Mouse (Mus musculus) lung, postnatal 36 days (tissue): ENCODE measurements around the gene Sox1.

Experiments
- DNase-seq: peaks from one replicate; pipeline ENCODE4 v3.0.0; 2022; ENCODE audit warnings: mixed read lengths

The Sox1 gene

DNA sequence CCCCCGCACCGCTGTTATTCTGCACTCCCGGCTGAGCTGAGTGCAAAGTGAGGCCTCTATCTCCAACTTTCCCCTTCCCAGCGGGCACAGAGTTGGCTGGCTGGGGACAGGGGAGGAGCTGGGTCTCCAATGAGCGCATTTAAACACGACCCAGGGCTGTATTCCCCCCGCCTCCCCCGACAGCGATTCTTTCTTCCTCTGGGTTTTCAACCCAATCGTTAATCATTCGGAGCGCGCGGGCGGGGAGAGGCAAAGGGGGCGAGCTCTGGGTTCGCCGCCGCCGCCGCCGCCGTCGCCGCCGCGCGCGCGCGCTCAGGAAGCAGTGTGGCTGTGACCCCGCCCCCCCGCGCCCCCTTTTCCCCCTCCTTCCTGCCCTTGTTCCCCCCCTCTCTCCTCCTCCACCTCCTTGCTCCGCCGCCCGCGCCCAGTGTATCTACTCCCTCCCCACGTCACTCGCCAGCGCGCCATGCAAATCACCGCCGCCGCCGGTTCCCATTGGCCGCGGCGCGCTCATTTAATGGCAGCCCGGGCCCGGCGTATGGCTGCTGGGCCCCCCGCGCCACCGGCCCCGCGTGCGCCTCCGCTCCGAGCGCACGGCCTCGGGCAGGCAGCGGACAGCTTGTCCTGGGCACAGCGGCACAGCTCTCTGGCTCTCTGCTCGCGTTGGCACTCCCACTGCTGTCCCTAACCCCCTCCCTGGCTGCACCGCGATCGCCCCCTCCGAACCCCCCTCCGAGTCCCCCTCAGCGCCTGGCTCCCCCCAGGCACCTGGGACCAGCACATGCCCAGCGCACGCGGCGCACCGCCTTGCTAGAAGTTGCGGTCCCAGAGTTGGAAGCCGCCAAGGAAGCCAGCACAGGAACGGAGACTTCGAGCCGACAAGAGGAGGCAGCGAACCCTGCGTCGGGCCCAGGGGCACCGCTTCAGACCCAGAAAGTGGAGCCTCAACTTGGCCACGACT is at the start of gene Sox1:
TSS of gene Sox1 (plus strand) at position 225 of the 961 bp plus-strand sequence.
- DNase-seq: no peak

DNA sequence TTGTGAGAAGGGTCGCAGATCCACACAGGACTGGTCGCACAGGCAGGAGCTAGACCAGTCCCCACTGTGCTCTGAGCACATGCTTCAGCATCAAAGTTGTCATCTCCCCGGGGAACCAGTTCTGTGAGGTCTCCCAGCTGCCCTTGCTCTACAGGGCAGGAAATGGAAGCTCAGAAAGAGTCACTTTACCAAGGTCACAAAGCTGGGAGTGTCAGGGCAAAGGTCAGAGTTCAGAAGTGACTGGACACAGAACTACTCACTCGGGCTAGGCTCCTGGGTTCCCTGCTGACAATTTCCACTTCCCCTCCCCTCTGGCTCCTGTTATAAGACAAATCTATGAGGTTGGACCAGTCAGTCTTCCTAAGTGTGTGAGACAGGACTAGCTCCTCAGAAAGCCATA is 49.2 kb upstream of the Sox1 start:
- DNase-seq: no peak

DNA sequence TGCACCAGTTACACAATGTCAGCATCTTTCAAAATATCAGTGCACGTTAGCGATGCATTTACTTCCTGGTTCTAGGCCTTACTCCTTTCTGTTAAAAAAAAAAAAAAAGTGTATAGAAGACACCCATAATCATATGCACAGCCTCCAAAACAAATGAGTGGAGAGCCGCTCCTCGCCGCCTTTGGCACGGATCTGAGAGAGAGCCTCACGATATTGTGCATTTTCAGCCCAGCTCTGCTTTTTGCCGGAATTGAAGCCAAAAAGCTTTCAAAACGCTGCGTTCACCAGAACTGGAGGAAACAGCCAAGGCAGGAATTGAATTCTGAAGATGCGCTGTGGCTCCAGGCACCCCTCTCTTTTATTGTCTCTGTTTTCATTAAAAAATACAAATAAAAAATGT is 48.2 kb upstream of the Sox1 start:
- DNase-seq: no peak

DNA sequence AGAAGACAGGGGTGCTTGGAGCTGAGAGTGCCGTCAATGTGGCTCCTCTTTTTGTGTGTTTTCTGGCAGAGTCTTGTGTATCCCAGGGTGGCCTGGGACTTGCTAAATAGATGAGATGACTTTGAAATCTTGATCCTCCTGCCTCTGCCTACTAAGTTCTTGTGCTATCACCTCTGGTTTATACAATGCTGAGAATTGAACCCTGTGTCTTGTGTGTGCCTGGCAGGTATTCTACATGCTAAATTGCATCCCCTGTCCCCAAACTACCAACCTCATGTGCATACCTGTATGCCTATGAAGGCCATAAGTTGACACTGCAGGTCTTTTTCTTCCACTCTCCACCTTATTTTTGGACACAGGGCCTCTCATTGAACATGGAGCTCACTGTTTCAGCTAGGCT is 46.8 kb upstream of the Sox1 start:
- DNase-seq: no peak

DNA sequence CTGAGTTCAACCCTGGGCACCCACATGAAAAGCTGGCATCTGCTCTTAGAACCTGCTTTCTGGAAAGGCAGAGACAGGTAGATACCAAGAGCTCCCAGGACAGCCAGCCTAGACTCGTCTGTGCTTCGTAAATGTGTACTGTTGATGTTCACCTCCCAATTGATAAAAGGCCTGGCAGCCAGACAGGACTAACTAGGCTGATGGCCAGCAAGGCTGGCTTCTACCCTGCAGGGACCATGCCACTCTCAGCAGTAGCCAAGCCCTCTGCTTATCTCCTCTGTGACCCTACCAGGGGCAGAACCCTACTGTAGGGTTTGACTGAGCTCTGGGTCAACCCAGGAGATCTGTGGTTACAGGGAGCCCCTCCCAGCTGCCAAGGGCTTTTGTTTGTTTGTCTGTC is 45.5 kb upstream of the Sox1 start:
- no peak for DNase-seq

DNA sequence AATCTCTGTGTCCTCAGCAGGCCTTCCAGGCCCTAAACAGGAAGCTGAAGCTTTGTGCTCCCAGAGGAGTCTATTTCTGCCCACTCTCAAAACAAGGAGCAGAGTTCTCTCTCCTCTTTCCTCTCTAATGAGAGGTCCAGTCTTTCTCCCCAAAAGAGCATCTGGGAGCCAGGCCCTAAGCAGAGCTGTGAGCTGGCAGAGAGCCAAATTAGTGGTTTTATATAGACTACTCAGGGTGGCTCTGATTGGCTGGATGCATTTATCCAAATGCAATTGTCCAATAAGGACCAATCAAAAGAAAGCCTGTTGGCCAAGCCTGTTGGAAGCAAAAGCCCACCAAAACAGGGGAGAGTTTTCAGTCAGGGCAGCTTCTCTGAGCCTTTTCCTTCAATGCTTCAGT is 44.0 kb upstream of the Sox1 start:
- no peak for DNase-seq

DNA sequence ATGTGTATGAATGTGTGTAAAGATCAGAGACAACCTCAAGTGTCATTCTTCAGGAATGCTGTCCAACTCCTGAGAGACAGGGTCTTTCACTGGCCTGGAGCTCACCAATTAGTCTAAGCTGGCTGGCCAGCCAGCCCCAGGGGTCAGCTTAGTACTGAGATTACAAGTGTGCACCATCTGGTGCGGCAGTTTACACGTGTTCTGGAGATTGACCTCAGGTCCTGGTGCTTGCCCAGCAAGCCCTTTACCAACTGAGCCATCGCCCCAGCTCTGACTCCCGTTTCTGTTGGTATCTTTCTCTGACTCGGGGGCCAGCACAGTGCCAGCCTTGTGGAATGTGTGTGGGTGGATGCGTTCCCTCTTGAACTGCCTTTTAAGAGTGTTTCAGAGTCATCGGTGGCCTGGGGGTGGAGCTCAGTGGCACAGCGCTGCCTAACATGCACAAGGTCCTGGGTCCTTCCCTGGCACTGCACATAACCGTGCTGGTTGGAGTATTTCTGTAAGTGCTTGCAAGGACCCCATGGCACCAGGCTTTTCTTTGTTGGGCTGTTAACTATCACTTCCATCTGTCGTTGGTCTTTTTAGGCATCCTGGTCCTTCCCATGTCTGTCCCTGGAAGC is 40.6 kb upstream of the Sox1 start:
- DNase-seq: no peak

DNA sequence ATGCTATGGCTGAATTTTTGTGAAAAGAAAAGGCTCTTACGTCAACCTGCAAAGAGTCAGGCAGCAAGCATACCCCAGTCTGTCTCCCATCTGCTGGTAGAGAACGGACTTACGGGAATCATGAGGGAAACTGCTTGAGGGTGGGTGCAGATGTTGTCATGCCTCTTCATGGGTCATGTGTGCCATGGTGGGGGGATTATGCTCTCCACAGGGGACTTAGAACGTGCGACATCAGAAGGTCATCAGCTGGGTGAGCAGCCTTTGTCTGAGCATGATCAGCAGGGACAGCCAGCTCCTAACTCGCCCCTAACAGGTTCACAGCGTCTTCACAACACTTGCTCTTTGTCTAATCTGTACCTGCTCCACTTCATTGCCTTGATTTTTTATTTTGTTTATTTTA is 26.9 kb upstream of the Sox1 start:
- DNase-seq: no peak

DNA sequence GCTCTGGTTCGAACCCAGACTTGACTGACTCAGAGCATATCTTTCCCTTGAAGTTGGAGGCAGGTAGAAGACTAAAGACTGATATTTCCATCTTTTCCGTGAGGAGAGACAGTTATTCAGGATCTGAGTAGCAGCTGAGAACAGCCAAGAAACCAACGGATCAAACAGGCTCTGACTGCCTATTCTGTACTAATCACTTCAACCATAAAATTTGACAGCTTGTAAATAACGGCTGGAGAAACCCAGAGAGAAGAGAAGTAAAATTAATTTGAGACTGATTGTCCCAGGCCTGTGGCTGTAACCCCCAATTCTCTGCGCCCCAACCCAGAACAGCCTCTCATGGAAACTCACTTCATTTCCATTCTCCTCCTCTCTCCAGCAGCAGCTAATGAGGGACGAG is 26.2 kb upstream of the Sox1 start:
- DNase-seq: no peak

DNA sequence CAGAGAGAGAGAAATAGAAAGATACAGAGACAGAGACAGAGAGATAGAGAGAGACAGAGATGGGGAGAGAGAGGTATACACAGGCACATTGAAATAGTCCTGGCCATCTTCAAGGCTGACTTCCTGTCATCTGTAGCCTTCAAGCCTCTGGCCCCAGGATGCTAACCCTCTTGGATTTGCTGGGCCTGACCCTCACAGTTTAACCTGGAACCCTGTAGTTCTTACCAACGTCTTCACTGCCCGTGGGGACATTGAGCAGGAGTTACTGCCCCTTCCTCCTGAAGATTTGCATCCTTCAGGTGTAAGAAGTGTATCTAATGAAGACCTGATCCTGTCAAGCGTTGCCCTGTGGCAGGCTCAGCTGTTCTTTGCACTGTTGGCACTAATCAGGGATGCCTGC is 14.0 kb upstream of the Sox1 start:
- DNase-seq: no peak

DNA sequence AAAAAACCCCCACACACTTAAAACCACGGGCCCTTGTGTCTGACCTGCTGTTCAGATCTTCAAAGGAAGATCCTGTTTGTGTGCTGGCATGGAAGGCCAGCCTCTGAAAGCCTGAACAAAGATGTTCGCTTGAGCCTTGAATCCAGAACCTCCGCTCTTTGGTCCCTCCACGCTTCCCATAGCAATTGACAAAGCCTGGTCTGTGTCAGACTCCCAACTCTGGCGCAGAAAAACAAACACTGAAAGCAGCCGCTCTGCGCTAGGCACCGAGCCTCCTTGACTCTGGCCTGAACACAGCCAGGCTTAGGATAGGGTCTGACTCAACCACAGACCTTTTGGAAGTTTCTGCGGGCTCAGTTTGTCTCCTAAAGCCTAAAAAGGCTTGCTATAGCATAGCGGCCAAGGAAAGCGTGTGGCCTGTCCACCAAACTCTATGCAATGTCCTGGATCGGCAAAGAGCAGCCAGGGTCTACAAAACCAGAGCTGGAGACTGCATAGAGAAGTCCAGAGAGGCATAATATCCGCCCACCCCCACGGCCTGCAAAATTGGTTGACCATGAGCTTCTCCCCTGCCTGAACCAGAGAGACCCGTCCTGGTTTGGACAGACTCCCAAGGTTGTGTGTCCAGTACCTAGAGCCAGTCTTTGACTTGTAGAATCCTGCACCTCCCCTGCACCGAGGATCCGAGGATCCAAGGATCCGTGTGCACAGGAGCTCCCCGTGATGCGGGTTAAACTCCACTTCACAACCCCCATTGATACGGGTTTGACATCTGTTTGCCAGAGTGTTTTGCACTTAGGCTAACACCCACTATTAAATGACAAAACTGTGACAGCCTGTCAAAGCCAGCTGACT is 12.2 kb upstream of the Sox1 start:
- DNase-seq: no peak

DNA sequence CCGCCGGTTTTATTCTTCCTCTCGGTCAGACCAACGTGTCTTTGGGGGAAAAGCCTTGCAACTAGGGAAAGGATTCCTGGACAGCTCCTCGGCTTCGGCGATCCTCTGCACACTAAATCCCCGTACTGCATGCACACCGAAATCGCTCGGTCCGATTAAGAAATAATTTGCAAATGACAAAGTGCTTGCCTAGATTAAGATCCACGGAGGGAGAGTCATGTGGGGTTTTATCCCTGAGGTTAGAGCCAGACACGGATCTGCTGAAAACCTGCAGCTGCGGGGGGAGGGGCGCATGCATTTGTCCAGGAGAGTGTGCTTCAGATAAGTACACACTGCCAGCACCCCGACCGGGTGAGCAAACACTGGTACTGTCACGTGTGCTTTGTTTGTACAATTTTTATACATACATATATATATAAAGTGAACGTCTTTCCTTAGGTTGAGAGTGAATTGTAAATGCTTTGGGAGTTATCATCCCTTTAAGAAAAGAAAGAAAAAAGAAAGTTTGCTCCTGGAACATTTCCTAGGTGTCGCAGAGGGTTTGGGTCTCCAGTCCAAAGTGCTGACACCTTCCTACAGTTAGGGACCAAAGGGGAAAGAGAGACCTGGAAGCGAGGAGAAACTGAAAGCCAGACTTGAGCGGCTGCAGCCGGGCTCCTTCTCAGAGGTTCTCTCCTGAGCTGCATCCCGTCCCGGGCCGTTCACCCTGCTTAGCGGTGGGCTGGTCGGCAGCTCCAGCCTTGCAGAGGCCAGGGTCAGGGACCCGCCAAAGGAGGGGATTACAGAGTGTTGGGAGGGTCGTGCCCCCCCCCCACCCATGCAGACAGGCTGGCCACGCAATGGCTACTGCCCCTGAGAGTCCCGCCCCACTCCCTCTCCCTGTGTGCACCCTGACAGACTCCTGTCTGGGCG is 10.9 kb upstream of the Sox1 start:
- DNase-seq: peak; percentile 36

DNA sequence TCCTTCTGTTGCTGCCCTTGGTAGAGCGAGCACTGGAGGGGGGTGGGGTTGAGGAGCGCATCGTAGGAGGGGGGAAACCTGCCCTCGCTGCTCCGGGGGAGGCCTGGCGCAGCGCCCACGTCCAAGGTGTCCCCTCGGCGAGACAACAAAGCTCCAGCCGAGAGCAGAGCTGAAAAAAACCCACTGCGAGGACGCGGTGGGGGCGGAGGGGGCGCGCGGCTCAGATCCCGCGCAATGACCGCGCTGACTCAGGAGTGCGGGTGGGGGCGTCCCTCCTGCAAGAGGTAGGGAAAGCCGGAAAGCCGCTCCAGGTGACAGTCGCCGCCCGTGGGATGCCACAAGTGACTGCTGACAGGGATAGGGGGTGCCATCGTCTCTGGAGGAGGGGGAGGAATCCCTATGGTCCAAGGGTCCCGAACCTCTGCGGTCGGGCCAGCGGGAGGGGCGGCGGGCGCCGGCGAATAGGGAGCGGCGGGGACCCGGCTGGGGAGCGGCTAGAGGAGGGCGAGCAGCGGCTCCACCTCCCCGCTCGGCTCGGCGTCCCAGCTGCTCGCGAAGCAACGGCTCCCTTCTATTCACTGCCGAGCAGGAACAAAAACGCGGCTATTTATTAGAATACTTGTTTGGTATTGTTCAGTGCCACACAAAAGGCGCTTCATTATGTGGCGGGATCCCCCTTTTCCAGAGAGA is 10.0 kb upstream of the Sox1 start:
- DNase-seq: no peak

DNA sequence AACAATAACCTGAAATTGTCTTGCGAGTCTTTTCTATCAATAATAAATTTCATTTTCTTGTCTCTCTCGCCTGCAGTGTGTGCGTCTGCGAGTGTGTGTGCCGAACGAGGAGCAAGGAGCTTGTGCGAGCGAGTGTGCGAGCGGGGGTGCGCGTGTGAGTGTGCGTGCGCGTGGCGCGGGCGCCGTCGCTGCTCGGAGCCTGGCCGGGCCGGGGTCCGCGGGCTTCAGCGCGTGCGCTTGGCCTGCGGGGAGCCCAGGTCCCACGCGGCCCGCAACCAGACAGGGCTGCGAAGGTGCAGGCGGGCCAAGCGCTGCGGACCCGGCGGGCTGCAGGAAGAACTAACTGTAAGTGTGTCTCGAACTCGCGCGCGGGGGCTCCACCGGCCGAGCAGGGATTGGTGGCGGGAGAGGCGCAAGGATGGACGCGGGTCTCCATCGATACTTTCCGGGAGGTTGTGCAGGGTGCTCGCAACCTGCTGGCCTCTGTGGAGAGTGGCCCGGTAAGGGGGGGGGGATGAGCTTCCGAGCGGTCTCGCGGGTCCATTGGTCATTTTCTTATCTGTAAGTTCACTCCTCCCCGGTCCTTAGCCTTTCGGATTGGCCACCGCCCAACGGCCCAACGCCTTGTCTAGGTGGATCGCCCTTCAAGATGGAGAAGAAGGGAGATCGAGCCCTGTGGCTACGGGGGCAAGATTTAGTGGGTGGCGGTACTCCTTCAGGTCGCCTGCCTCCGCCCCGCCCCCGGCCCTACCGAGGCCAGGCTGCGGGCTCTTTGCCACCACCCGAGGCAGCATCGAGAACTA is 9.2 kb upstream of the Sox1 start:
- no peak for DNase-seq

DNA sequence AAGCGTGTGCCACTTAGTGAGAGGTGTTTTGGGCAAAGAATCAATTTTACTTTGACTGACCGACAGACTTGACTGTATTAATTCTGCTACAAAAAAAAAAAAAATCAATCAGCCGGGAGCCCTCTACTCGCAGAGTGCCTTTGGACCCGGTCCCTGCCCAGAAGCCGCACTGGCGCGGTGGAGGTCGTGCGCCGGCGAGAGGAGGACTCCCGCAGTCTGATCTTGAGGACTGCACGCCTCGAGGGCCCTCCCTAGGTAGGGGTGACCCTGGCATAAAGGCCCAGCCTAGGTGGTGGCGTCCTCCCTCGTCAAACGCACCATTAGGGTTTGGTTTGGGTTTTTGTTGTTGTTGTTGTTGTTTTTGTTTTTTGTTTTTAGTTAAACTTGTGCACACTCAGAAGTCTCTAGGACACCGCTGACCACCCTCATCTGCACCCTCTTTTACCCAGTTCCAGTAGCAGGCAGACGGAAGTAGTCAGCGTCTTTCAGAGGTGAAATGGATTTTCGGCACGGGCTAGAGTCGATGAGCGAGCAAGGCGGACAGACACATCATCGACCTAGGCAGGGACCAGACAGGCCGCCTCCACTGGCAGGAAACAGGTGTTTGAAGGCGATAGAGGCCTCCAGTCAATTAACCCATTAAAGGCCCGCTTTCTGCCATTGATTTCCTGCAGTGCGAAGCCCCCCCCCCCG is 8.4 kb upstream of the Sox1 start:
- no peak for DNase-seq

DNA sequence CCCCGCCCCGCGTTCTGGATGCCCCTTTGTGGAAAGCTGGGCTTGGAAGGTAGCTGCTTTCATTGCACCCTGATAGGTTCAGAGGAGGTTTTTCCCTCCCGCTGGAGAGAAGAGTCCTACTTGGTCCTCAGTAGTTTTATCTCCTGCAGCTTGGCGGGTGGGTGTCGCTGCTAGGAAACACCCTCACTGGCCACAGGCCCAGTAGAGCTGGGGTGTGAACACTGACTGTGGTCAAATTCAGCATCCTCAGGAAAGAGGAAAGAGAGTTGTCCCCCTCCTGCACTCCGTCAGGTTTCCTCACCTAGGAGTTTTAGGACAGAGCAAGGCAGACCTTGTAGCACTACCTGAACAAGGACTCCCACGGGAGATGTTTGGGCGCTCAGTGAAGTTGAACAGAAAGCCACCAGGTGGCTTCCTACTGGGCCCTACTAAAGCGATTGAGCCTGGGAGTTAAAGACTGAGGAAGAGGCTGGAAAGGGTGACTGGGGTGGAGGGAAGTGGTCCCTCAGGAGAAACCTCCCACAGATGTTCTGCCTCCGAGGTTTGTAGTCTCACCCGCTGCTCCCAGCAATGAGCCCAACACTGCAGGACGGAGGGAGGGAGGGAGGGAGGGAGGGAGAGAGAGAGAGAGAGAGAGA is 7.8 kb upstream of the Sox1 start:
- no peak for DNase-seq

DNA sequence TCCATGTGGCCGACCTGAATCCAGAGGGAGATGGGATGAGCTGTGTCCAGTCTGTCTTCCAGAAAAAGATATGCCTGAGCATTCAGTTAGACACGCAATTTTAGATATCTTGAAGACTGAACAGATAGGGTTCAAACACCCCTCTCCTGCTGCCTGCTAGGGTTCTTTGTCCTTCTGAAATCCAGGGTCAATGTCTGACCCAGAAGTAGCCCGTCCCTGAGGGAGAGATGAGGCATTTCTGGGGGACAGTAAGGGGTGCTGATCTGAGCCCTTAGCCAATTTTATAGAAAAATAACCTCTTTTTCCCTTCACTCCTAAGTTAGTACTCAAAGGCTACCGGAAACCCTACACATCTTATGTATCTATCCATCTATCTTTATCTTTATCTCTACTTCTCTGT is 7.2 kb upstream of the Sox1 start:
- no peak for DNase-seq

DNA sequence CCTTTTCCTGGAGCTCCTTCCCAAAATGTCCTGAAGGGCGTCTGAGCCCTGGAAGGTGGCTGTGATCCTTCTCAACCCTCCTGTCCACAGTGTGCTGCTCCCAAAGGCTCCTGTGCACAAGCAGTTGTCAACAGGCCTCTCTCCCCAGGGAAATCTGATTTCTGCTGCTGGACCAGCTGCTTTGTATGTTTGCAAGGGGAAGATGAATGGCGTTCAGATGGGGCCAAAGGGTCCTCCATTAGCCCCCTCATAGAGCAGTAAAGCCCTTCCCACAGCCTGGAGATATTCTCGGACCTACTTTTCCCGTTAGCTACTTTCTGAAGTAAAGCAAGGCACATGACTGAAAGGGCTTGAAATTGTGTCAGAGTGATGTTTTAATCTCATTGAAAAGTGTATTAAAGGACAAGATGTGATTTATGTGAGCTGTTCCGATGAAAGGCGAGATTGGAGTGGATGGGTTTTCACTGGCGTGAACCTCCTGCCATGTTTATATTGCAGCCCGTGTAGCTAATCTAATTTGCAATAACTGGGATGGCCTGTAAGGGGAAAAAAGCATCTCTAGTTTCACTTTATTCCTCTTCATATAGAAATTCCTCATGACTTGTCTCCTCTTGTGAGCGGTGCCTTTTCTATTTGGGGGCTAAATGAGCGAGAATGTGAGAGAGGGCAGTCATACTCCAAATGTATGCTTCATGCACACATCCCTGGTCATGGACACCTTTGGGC is 6.5 kb upstream of the Sox1 start:
- no peak for DNase-seq

DNA sequence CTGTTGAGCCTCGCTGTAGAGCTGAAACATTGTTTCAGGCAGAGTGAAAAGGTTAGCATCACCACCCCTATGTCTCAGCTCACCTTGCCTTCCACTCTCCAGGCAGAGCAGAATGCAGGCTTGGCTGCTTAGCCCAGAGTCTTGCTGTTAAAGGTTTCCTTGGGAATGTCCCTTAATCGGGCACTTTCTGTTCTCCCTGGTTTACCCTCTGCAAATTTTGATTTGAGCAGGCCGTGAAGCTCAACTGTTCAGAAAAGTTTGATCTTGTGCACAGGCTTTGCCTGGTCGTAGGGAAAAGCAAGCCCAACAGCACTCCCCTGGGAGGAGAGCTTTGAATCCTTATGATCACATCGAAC is 6.0 kb upstream of the Sox1 start:
- DNase-seq: no peak
